Mouse (Mus musculus) Patski (cell line): Measurements from ENCODE around the gene Afmid. TPM values are rescaled to one million over a fixed set of nuclear protein-coding genes. Genes with fewer than 3 reads are reported as not detected.
A peak's percentile ranks its signal among the peaks of the same experiment; 100 is the strongest.
"Not testable (repeated sequence)": the region's sequence is repeated elsewhere in the genome, so short reads cannot be mapped to it uniquely, and the experiment has no call there.

Experiments used
- ATAC-seq: fragments of 100-300 bp; one replicate; pipeline ENCODE4 v1.8.0; 2021
- CTCF ChIA-PET: fragments of 350-600 bp; sonication (Branson Sonifier 250); formaldehyde crosslinking; loops from one replicate; lab custom pipeline; 2022; ENCODE audit warnings: inconsistent platforms; lab: Charles Lee
- POLR2A ChIA-PET: fragments of 350-600 bp; sonication (Branson Sonifier 250); formaldehyde crosslinking; loops from one replicate; lab custom pipeline; 2022; ENCODE audit warnings: antibody characterized with exemption, inconsistent platforms; lab: Charles Lee
- DNase-seq: peaks from one replicate; pipeline ENCODE4 v3.0.0-alpha.2; 2011; ENCODE audit warnings: low read depth, low spot score
- H3K27me3 ChIP-seq: fragments of 371-371 bp; one replicate; pipeline ENCODE4 v1.5.1; 2021
- CTCF ChIP-seq: fragments of 100-300 bp; IDR thresholded peaks from one replicate; pipeline ENCODE4 v1.5.1; 2021
- in situ Hi-C: fragments of 300-500 bp; cut with MboI; formaldehyde crosslinking; loops from 3 replicates; pipeline ENCODE4 v1.11.1; 2018; ENCODE audit warnings: low pct_unique_long_range_greater_than_20kb, mixed read lengths
- polyA plus RNA-seq: library from polyadenylated mRNA; unstranded; gene quantifications from one replicate; pipeline ENCODE4 v1.2.3, GENCODE M21; 2021

The Afmid gene
- polyA plus RNA-seq, 1 experiment from 2014 or later: 9.1 TPM

- in situ Hi-C loops: no loop called here
- ATAC-seq (peak; percentile 13), DNase-seq (no peak)
- no peaks in the 10 kb centered on the region for H3K27me3 ChIP-seq
- TF ChIP-seq CTCF: no peak
- ChIA-PET CTCF (interaction anchor here (1.1 to 1.3 kb wide), 2 partner anchors 20 to 100 kb away, joined by 3 to 5 read pairs; no protein-coding TSS in a partner anchor), POLR2A (interaction anchor here (0.7 to 1.4 kb wide), 4 partner anchors 9 to 20 kb away, joined by 3 to 6 read pairs (median 4); no protein-coding TSS in a partner anchor)
Measured at GRCm38 (mm10) chr11:117809407-117810311, 16.1 kb upstream of the Afmid start, which contains the start of the genes Gm20708 and Syngr2. Gene Gm20708, plus strand, starts transcription at chr11:117809668. Gene Syngr2, plus strand, starts transcription at chr11:117809668.

- ChIA-PET POLR2A (interaction anchor here (0.8 to 1.4 kb wide), 3 partner anchors 9 to 21 kb away, joined by 3 to 6 read pairs (median 4); no protein-coding TSS in a partner anchor), CTCF (no interaction called here)
- TF ChIP-seq CTCF: no peak
- ATAC-seq (peak; percentile 74), DNase-seq (no peak)
- no peaks in the 10 kb centered on the region for H3K27me3 ChIP-seq
- in situ Hi-C loops: no loop called here
Measured at GRCm38 (mm10) chr11:117810401-117811046, 15.2 kb upstream of the Afmid start.

- in situ Hi-C loops: no loop called here
- H3K27me3 ChIP-seq: no peaks in the 10 kb centered on the region
- CTCF ChIA-PET: interaction anchor here (1.0 to 2.0 kb wide), 3 partner anchors 9 to 23 kb away, joined by 4 to 8 read pairs (median 5); partner anchors contain the start of genes Afmid and Tk1
- no peak for TF ChIP-seq CTCF
- POLR2A ChIA-PET: no interaction called here
- ATAC-seq (no peak), DNase-seq (no peak)
Measured at GRCm38 (mm10) chr11:117813867-117814266, 11.9 kb upstream of the Afmid start.

- H3K27me3 ChIP-seq: no peaks in the 10 kb centered on the region
- DNase-seq (no peak), ATAC-seq (no peak)
- POLR2A ChIA-PET: no interaction called here
- in situ Hi-C loops: no loop called here
- CTCF ChIA-PET: interaction anchor here (1.9 to 2.0 kb wide), 2 partner anchors 10 to 24 kb away, joined by 5 to 8 read pairs; partner anchors contain the start of genes Afmid and Tk1
- TF ChIP-seq CTCF: no peak
Measured at GRCm38 (mm10) chr11:117814704-117815366, 10.9 kb upstream of the Afmid start.

- CTCF ChIA-PET, ATAC-seq, in situ Hi-C loops, H3K27me3 ChIP-seq, POLR2A ChIA-PET, DNase-seq: not testable (repeated sequence)
Measured at GRCm38 (mm10) chr11:117815850-117816249, 9.9 kb upstream of the Afmid start.

DNA sequence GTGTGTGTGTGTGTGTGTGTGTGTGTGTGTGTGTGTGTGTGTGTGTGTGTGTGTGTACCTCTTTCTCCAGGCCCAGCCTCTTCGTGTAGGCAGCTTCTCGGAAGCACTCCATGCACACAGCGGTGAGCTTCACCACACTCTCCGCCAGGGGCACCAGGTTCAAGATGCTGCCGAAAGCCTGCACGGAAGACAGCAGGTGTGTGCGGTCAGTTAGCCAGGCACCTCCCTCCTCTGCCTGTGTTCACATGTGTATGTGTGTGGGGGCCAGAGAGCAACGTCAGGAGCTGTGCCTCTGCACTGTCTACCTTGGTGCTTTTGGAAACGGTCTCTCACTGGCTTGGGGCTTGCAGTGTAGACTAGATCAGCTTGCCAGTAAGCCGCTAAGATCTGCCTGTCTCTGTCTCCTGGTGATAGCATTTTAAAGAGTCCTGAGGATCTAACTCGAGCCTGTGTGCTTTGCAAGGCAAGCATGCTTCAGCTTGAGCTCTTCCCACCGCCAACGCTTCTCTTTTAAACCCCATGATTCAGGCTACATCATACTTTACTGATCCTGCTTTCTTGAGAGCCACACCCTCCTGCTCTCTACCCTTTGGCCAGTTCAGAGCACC, 9.2 kb upstream of the Afmid start:
- no peak for TF ChIP-seq CTCF
- ChIA-PET POLR2A (no interaction called here), CTCF (interaction anchor here (1.3 to 2.8 kb wide), 2 partner anchors 26 to 107 kb away, joined by 3 to 13 read pairs; no protein-coding TSS in a partner anchor)
- ATAC-seq (no peak), DNase-seq (no peak)
- in situ Hi-C loops: no loop called here
- H3K27me3 ChIP-seq: no peaks in the 10 kb centered on the region

DNA sequence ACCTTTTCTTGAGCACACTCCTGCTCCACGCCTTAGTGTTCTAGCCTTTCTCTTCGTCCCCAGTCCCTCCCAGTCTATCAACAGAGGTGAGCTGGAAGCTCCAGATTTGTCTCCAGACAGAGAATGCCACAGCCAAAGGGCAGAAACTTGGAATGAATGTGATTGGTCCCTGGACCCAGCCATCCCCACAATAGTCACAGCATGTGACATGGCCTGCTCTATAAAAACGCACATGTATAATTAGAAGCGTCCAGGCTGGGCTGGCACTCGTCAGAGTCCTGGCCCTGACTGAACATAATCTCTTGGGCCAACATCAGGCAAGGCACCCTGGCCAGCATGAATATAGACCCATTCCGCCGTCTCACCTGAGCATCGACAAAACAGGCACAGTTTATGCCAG, 6.6 kb upstream of the Afmid start:
- POLR2A ChIA-PET: interaction anchor here (1.7 kb wide), 2 partner anchors 9 to 29 kb away, joined by 4 to 5 read pairs; partner anchors contain the start of gene Birc5
- CTCF ChIA-PET: interaction anchor here (2.8 kb wide), 1 partner anchor 29 kb away, joined by 13 read pairs; no protein-coding TSS in a partner anchor
- TF ChIP-seq CTCF: no peak
- ATAC-seq (no peak), DNase-seq (no peak)
- in situ Hi-C loops: no loop called here
- H3K27me3 ChIP-seq: no peaks in the 10 kb centered on the region

GRCm38 (mm10) chr11:117820173-117820572, 5.6 kb upstream of the Afmid start:
- ATAC-seq (no peak), DNase-seq (no peak)
- no peak for TF ChIP-seq CTCF
- H3K27me3 ChIP-seq: no peaks in the 10 kb centered on the region
- ChIA-PET CTCF (no interaction called here), POLR2A (interaction anchor here (1.7 kb wide), 1 partner anchor 10 kb away, joined by 4 read pairs; no protein-coding TSS in a partner anchor)
- in situ Hi-C loops: loop anchor here (5.0 kb wide), 1 partner anchor 428 kb away; no protein-coding TSS in a partner anchor

GRCm38 (mm10) chr11:117821868-117822267, 3.9 kb upstream of the Afmid start:
- H3K27me3 ChIP-seq: no peaks in the 10 kb centered on the region
- ATAC-seq (no peak), DNase-seq (no peak)
- in situ Hi-C loops: loop anchor here (5.0 kb wide), 1 partner anchor 430 kb away; no protein-coding TSS in a partner anchor
- ChIA-PET CTCF (interaction anchor here (1.3 kb wide), 1 partner anchor 8 kb away, joined by 4 read pairs; no protein-coding TSS in a partner anchor), POLR2A (interaction anchor here (1.3 kb wide), 1 partner anchor 10 kb away, joined by 5 read pairs; no protein-coding TSS in a partner anchor)
- TF ChIP-seq CTCF: no peak
